Mouse (Mus musculus) ES-E14 (cell line): Measurements from ENCODE around the gene Lipc.

Source experiments
- HCFC1 ChIP-seq: IDR thresholded peaks from 2 replicates; pipeline ENCODE4 v1.6.1; 2012; ENCODE audit warnings: low read length, inconsistent platforms, borderline replicate concordance; ENCODE audit not compliant: insufficient read depth
- ZC3H11A ChIP-seq: IDR thresholded peaks from 2 replicates; pipeline ENCODE4 v1.6.1; 2012; ENCODE audit warnings: low read depth, mild to moderate bottlenecking, inconsistent platforms, low read length, borderline replicate concordance

GRCm38 (mm10) chr9:70870326-70870725, 81.7 kb downstream of the Lipc start:
- no peak for TF ChIP-seq HCFC1
- TF ChIP-seq ZC3H11A: no peak
